ENCODE assay signal across 7 mouse cellular contexts in the genomic region with DNA sequence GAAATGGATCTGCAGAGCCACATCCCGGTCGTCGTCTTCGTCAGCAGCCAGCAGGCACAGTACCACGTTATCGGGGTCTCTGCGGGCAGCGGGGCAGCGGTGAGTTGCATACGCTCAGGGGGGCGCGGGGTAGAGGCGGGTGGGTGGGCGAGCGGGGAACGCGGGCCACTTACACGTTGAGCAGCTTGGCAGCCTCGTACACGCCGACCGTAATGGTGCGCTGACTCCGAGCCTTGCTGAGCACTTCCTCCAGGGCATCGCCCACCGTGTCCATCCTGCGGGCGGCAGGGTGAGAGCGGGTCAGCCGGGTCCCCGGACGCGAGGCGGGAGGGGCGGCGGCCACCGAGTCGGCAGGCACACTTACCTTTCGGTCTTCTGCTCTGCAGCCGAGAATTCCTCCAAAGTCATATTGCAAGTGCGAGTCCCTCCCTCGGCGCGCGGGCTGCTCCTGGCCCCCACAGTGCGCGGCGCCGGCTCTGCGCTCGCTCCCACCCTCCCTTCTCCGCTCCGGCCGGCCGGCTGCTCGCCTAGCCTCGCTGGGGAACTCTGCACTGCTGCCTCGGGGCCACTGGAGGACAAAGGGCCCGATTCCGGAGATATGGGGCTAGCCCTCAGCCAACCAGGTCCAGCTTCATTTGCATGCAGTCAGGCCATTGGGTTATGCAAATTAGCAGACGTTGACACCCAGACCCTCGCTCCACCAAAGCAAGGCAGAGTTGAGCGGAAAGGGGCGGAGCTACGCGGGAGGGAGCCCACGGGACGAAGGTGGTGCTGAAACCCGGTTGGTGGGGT. TPM values are rescaled to one million over a fixed set of nuclear protein-coding genes. Genes with fewer than 3 reads are reported as not detected.
A peak's percentile ranks its signal among the peaks of the same experiment; 100 is the strongest.
DNase-seq lines count a peak whose midpoint lies in the region; ATAC-seq lines count a peak whose summit lies in the region.

Gene Gadd45a (minus strand): TSS at position 621 of the 792 bp plus-strand sequence.

- peak; percentile 98 for DNase-seq in adrenal gland, adult 8-10 months
- peak; percentile 96 for DNase-seq in embryo, embryonic 9.5 days (ENCODE audit: extremely low spot score)
- DNase-seq in gastrocnemius, postnatal 4 days (ENCODE audit: low spot score in 2 of 2): peak; percentile 87 to 92
- peak; percentile 87 to 88 for DNase-seq in left cerebral cortex, postnatal 36 days (ENCODE audit: low spot score in 2 of 2)
- peak; percentile 98 for DNase-seq in midbrain, embryonic 11.5 days (ENCODE audit: low spot score, missing footprints)
- DNase-seq in skeletal muscle tissue, adult 2 months (ENCODE audit: low read depth, low spot score): peak; percentile 98

- intact Hi-C loops in left cerebral cortex, postnatal 36 days (cut with DNase I): loop anchor here (5.0 to 10.0 kb wide), 4 partner anchors 75 to 142 kb away; partner anchors contain the start of gene Gng12

- peak within 1 kb of the TSS; percentile 78 for H3K4me2 ChIP-seq in intestine, embryonic 16.5 days (ENCODE audit: low read depth, low read length)
- H3K4me2 ChIP-seq in midbrain, embryonic 11.5 days: peak within 1 kb of the TSS; percentile 80

- peak within 1 kb of the TSS; percentile 96 for H3K4me3 ChIP-seq in intestine, embryonic 16.5 days (ENCODE audit: low read length)
- peak within 1 kb of the TSS; percentile 76 for H3K4me3 ChIP-seq in midbrain, embryonic 11.5 days (ENCODE audit: low read depth, low read length)

- H3K9ac ChIP-seq in intestine, embryonic 16.5 days (ENCODE audit: low read depth, low read length): peak within 1 kb of the TSS; percentile 90
- H3K9ac ChIP-seq in midbrain, embryonic 11.5 days (ENCODE audit: low read length): peak within 1 kb of the TSS; percentile 88

- peak; percentile 98 for ATAC-seq in intestine, embryonic 16.5 days
- ATAC-seq in midbrain, embryonic 11.5 days (ENCODE audit: low FRiP score): peak; percentile 97

- H3K27me3 ChIP-seq in intestine, embryonic 16.5 days (replicated peaks; ENCODE audit: control insufficient read depth, insufficient read depth, low read length): no peaks in the 10 kb centered on the region
- H3K27me3 ChIP-seq in midbrain, embryonic 11.5 days (ENCODE audit: control insufficient read depth, insufficient read depth, low read length): peaks cover 2% of the 10 kb centered on the region; the same call in 1 of the 2 replicates

- H3K9me3 ChIP-seq in intestine, embryonic 16.5 days (ENCODE audit: control insufficient read depth, low read length): no peaks in the 10 kb centered on the region
- no peaks in the 10 kb centered on the region for H3K9me3 ChIP-seq in midbrain, embryonic 11.5 days (ENCODE audit: control insufficient read depth, low read length)

- H3K36me3 ChIP-seq in intestine, embryonic 16.5 days (ENCODE audit: control insufficient read depth, insufficient read depth, low read length): no peaks in the 10 kb centered on the region
- no peaks in the 10 kb centered on the region for H3K36me3 ChIP-seq in midbrain, embryonic 11.5 days (ENCODE audit: control insufficient read depth, insufficient read depth, low read length)

- WGBS in intestine, embryonic 16.5 days: under 1% methylated on average over 66 of the region's 69 CpGs
- WGBS in midbrain, embryonic 11.5 days: under 1% methylated on average over 68 of the region's 69 CpGs

- H3K4me1 ChIP-seq in intestine, embryonic 16.5 days (ENCODE audit: control insufficient read depth, insufficient read depth, low read length): peaks cover 8% of the 10 kb centered on the region; the same call in 1 of the 2 replicates
- H3K4me1 ChIP-seq in midbrain, embryonic 11.5 days (ENCODE audit: control insufficient read depth, insufficient read depth, low read length): peaks cover 9% of the 10 kb centered on the region

- H3K27ac ChIP-seq in intestine, embryonic 16.5 days (ENCODE audit: low read length): peak within 1 kb of the TSS; percentile 97
- H3K27ac ChIP-seq in midbrain, embryonic 11.5 days (ENCODE audit: low read depth, low read length): peak within 1 kb of the TSS; percentile 87

RNA-seq across cellular contexts. Expression of gene Gadd45a, which starts in this region (rescaled TPM):
- total RNA-seq in adrenal gland, adult 8-10 months (2022): 10 to 100 TPM; 16.4 to 36.1 (median 22.2) TPM
- total RNA-seq in gastrocnemius, postnatal 4 days (2021): 10 to 100 TPM; 31.5 to 35.5 TPM
- polyA plus RNA-seq in intestine, embryonic 16.5 days (2015; fragmentation: Nextera tagmentation; extraction: Ambion mirVana): 27.4 and 30.2 TPM in 2 replicates
- total RNA-seq in left cerebral cortex, postnatal 36 days (2021): 10 to 100 TPM in 1 of 2 experiments, 1 to 10 TPM in 1; 7.2 to 10.5 TPM
- 13.2 and 16.5 TPM in 2 replicates for polyA plus RNA-seq in midbrain, embryonic 11.5 days (2014; fragmentation: Nextera tagmentation; extraction: Ambion mirVana)

Comparison
In these comparisons a context has a peak if more than half of its experiments do, and no peak if none do; other contexts are left out.
1. Peak in every context shown above with its lines: DNase-seq, ATAC-seq, H3K4me3 ChIP-seq and H3K27ac ChIP-seq.